Mouse (Mus musculus) neural tube, embryonic 13.5 days (tissue): ENCODE data around the gene Shf. TPM values are rescaled to one million over a fixed set of nuclear protein-coding genes. Genes with fewer than 3 reads are reported as not detected.

Experiments used
- ATAC-seq: fragments of 200-750 bp; cut with Nextera tagmentation; 2 replicates; pipeline ENCODE4 v1.8.0; 2017; ENCODE audit warnings: low read depth, mild to moderate bottlenecking, moderate TSS enrichment, moderate library complexity
- H3K27ac ChIP-seq: fragments of 300-500 bp; sonication (generic); replicated peaks from 2 replicates; pipeline ENCODE4 v1.5.1; 2015; ENCODE audit warnings: moderate library complexity, mild to moderate bottlenecking, inconsistent platforms
- H3K27me3 ChIP-seq: fragments of 300-500 bp; sonication (generic); 2 replicates; pipeline ENCODE4 v1.6.1; 2015; ENCODE audit warnings: mild to moderate bottlenecking, inconsistent platforms
- H3K36me3 ChIP-seq: fragments of 300-500 bp; sonication (generic); 2 replicates; pipeline ENCODE4 v1.6.1; 2015; ENCODE audit warnings: mild to moderate bottlenecking, inconsistent platforms
- H3K4me1 ChIP-seq: fragments of 300-500 bp; sonication (generic); replicated peaks from 2 replicates; pipeline ENCODE4 v1.6.1; 2015; ENCODE audit warnings: inconsistent platforms
- H3K4me2 ChIP-seq: fragments of 300-500 bp; sonication (generic); 2 replicates; pipeline ENCODE4 v1.6.1; 2015; ENCODE audit warnings: inconsistent platforms, mild to moderate bottlenecking, moderate library complexity
- H3K4me3 ChIP-seq: fragments of 300-500 bp; sonication (generic); 2 replicates; pipeline ENCODE4 v1.5.1; 2015; ENCODE audit warnings: mild to moderate bottlenecking, inconsistent platforms
- H3K9ac ChIP-seq: fragments of 300-500 bp; sonication (generic); 2 replicates; pipeline ENCODE4 v1.6.1; 2015; ENCODE audit warnings: moderate library complexity, mild to moderate bottlenecking, inconsistent platforms
- H3K9me3 ChIP-seq: fragments of 300-500 bp; sonication (generic); 2 replicates; pipeline ENCODE4 v1.6.1; 2016; ENCODE audit warnings: inconsistent platforms
- WGBS: fragments of 180-500 bp; shearing (Covaris S2); methylation state at CpG from one replicate; pipeline ENCODE4 v1.1.7; 2015; 5-methylcytosine and 5-hydroxymethylcytosine counted together
- polyA plus RNA-seq: library from polyadenylated mRNA; unstranded; fragments of >200 nt; fragmentation: Nextera tagmentation; extraction: Ambion mirVana; gene quantifications from 2 replicates; pipeline ENCODE4 v1.2.1, GENCODE M21; 2015

Gene Shf
- polyA plus RNA-seq, 1 experiment from 2014 or later: 17.2 TPM

GRCm38 (mm10) chr2:122367181-122367580, 1.8 kb downstream of the Shf start:
- Histone ChIP-seq H3K9me3 (no peaks in the 10 kb centered on the region), H3K9ac (peak overlapping the region; percentile 98), H3K4me1 (peaks cover 50% of the 10 kb centered on the region), H3K36me3 (peaks cover 16% of the 10 kb centered on the region; the same call in 1 of the 2 replicates), H3K27ac (peak overlapping the region; percentile 68), H3K4me2 (peak overlapping the region; percentile 80), H3K4me3 (peak overlapping the region; percentile 96), H3K27me3 (no peaks in the 10 kb centered on the region)
- 15% methylated on average over 4 of the region's 4 CpGs for WGBS
- ATAC-seq: no peak

GRCm38 (mm10) chr2:122366706-122367105, 2.3 kb downstream of the Shf start:
- Histone ChIP-seq H3K9ac (peak overlapping the region; percentile 98), H3K27ac (peak overlapping the region; percentile 68), H3K27me3 (no peaks in the 10 kb centered on the region), H3K4me1 (peaks cover 55% of the 10 kb centered on the region), H3K36me3 (peaks cover 16% of the 10 kb centered on the region; the same call in 1 of the 2 replicates), H3K9me3 (no peaks in the 10 kb centered on the region), H3K4me3 (peak overlapping the region; percentile 96), H3K4me2 (peak overlapping the region; percentile 80)
- ATAC-seq: no peak
- WGBS: 28% methylated on average over 5 of the region's 5 CpGs

GRCm38 (mm10) chr2:122366039-122366438, 2.9 kb downstream of the Shf start:
- no peak for ATAC-seq
- H3K4me2 ChIP-seq: peak overlapping the region; percentile 80
- peak overlapping the region; percentile 96 for H3K4me3 ChIP-seq
- no peaks in the 10 kb centered on the region for H3K27me3 ChIP-seq
- H3K4me1 ChIP-seq: peaks cover 61% of the 10 kb centered on the region
- peak overlapping the region; percentile 98 for H3K9ac ChIP-seq
- peaks cover 16% of the 10 kb centered on the region; the same call in 1 of the 2 replicates for H3K36me3 ChIP-seq
- H3K9me3 ChIP-seq: no peaks in the 10 kb centered on the region
- 60% methylated on average over 3 of the region's 3 CpGs for WGBS
- H3K27ac ChIP-seq: peak overlapping the region; percentile 68

GRCm38 (mm10) chr2:122365244-122365866, 3.6 kb downstream of the Shf start:
- peaks cover 16% of the 10 kb centered on the region; the same call in 1 of the 2 replicates for H3K36me3 ChIP-seq
- H3K4me3 ChIP-seq: no peak overlapping the region
- H3K9ac ChIP-seq: no peak overlapping the region
- no peaks in the 10 kb centered on the region for H3K9me3 ChIP-seq
- no peak for ATAC-seq
- WGBS: 85% methylated on average over 10 of the region's 10 CpGs
- H3K4me1 ChIP-seq: peaks cover 64% of the 10 kb centered on the region
- no peaks in the 10 kb centered on the region for H3K27me3 ChIP-seq
- peak overlapping the region; percentile 80; the same call in 1 of the 2 replicates for H3K4me2 ChIP-seq
- H3K27ac ChIP-seq: peak overlapping the region; percentile 68; the same call in 1 of the 2 replicates

- Histone ChIP-seq H3K4me2 (no peak overlapping the region), H3K4me3 (no peak overlapping the region), H3K9ac (no peak overlapping the region), H3K9me3 (no peaks in the 10 kb centered on the region), H3K36me3 (peaks cover 21% of the 10 kb centered on the region), H3K27me3 (no peaks in the 10 kb centered on the region), H3K27ac (no peak overlapping the region), H3K4me1 (peaks cover 65% of the 10 kb centered on the region)
- ATAC-seq: no peak
- 88% methylated on average over 3 of the region's 3 CpGs for WGBS
Observed at GRCm38 (mm10) chr2:122364352-122364944, 4.5 kb downstream of the Shf start.

- no peak for ATAC-seq
- no peaks in the 10 kb centered on the region for H3K27me3 ChIP-seq
- peaks cover 35% of the 10 kb centered on the region for H3K36me3 ChIP-seq
- H3K9me3 ChIP-seq: no peaks in the 10 kb centered on the region
- H3K27ac ChIP-seq: no peak overlapping the region
- peaks cover 60% of the 10 kb centered on the region for H3K4me1 ChIP-seq
- H3K4me3 ChIP-seq: no peak overlapping the region
- no peak overlapping the region for H3K9ac ChIP-seq
- WGBS: 76% methylated on average over 13 of the region's 13 CpGs
- no peak overlapping the region for H3K4me2 ChIP-seq
Observed at GRCm38 (mm10) chr2:122362622-122363523, 6.1 kb downstream of the Shf start.

GRCm38 (mm10) chr2:122361868-122362621, 6.9 kb downstream of the Shf start:
- no peak overlapping the region for H3K4me2 ChIP-seq
- H3K4me1 ChIP-seq: peaks cover 52% of the 10 kb centered on the region
- ATAC-seq: no peak
- no peaks in the 10 kb centered on the region for H3K9me3 ChIP-seq
- H3K27me3 ChIP-seq: no peaks in the 10 kb centered on the region
- no peak overlapping the region for H3K27ac ChIP-seq
- WGBS: 56% methylated on average over 10 of the region's 10 CpGs
- H3K4me3 ChIP-seq: no peak overlapping the region
- H3K36me3 ChIP-seq: peaks cover 43% of the 10 kb centered on the region
- H3K9ac ChIP-seq: no peak overlapping the region

- no peaks in the 10 kb centered on the region for H3K27me3 ChIP-seq
- ATAC-seq: no peak
- no peak overlapping the region for H3K4me2 ChIP-seq
- no peak overlapping the region for H3K27ac ChIP-seq
- peaks cover 52% of the 10 kb centered on the region for H3K36me3 ChIP-seq
- no peaks in the 10 kb centered on the region for H3K9me3 ChIP-seq
- no peak overlapping the region for H3K9ac ChIP-seq
- peaks cover 46% of the 10 kb centered on the region for H3K4me1 ChIP-seq
- no peak overlapping the region for H3K4me3 ChIP-seq
- 94% methylated on average over 6 of the region's 6 CpGs for WGBS
Observed at GRCm38 (mm10) chr2:122361181-122361580, 7.8 kb downstream of the Shf start.

- Histone ChIP-seq H3K9ac (no peak overlapping the region), H3K4me2 (no peak overlapping the region), H3K27ac (no peak overlapping the region), H3K4me1 (peaks cover 46% of the 10 kb centered on the region), H3K4me3 (no peak overlapping the region), H3K27me3 (no peaks in the 10 kb centered on the region), H3K9me3 (no peaks in the 10 kb centered on the region), H3K36me3 (peaks cover 58% of the 10 kb centered on the region)
- ATAC-seq: no peak
- 64% methylated on average over 6 of the region's 6 CpGs for WGBS
Observed at GRCm38 (mm10) chr2:122360310-122360709, 8.7 kb downstream of the Shf start.

- peaks cover 52% of the 10 kb centered on the region for H3K36me3 ChIP-seq
Observed at GRCm38 (mm10) chr2:122356187-122356586, 12.8 kb downstream of the Shf start.

GRCm38 (mm10) chr2:122355389-122355788, 13.6 kb downstream of the Shf start:
- no peak overlapping the region for H3K9ac ChIP-seq
- no peaks in the 10 kb centered on the region for H3K27me3 ChIP-seq
- no peak overlapping the region for H3K4me2 ChIP-seq
- H3K36me3 ChIP-seq: peaks cover 52% of the 10 kb centered on the region
- no peaks in the 10 kb centered on the region for H3K9me3 ChIP-seq
- no peak for ATAC-seq
- WGBS: 91% methylated on average over 5 of the region's 5 CpGs
- no peak overlapping the region for H3K4me3 ChIP-seq
- peak overlapping the region; percentile 94 for H3K27ac ChIP-seq
- peaks cover 65% of the 10 kb centered on the region for H3K4me1 ChIP-seq

More at GRCm38 (mm10) chr2:122356187-122356586, 12.8 kb downstream of the Shf start:
- no peak for ATAC-seq
- 71% methylated on average over 3 of the region's 3 CpGs for WGBS
- no peak overlapping the region for H3K4me2 ChIP-seq
- H3K9ac ChIP-seq: no peak overlapping the region
- no peaks in the 10 kb centered on the region for H3K9me3 ChIP-seq
- H3K27me3 ChIP-seq: no peaks in the 10 kb centered on the region
- H3K27ac ChIP-seq: peak overlapping the region; percentile 23; the same call in 1 of the 2 replicates
- H3K4me1 ChIP-seq: peaks cover 61% of the 10 kb centered on the region
- no peak overlapping the region for H3K4me3 ChIP-seq
